Mouse (Mus musculus): Measurements from ENCODE around the gene Gulp1.

Gene Gulp1

GRCm38 (mm10) chr1:44551461-44552370 is at the start of gene Gulp1:
Gulp1 (plus strand) TSS chr1:44551511.
- DNase-seq (ENCODE audit: low spot score) = no peak

DNA sequence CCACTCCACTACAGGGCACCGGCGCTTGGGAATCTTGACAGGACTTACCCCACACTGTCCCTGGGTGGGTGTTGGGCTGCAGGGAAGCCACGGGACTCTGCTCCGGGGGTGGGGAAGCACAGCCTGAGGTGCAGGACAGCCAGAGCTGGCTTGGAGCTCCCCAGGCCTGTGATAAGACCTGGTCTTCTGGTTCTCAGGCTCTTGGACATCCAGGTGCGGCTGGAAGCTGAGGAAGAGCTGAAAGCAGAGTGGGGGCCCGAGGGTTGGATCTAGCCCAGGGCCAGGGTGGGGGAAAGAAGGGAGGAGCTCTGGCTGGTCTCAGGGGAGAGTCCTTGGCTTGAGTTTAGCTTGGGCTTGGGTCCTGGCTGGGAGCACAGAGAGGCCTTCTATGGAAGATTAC is 1.1 kb upstream of the Gulp1 start:
- no peak for DNase-seq (ENCODE audit: low spot score)

DNA sequence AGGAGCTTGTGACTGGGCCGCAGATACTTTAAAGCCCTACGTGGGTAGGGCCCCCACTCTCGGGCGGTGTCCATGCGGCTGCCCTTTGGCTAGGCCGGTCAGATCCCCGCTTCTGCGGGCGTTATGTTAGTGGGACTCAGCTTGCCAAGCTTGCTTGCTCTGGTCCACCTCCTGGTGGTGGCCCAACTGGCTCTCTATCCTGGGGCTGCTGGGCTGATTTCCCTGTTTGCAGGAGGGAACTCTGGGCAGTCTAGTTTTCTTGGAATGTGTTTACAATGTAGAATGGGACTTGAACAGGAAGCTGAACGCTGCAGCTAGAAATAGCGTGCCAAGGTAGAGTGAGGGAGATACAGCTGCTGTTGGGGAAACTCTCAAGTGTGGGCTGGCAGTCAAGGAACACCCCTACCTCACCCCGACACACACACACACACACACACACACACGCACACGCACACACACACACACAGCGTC is 1.1 kb downstream of the Gulp1 start:
- no peak for DNase-seq (ENCODE audit: low spot score)

- no peak for DNase-seq (ENCODE audit: low spot score)
These were observed 2.0 kb downstream of the Gulp1 start for GRCm38 (mm10) chr1:44553166-44553898.

GRCm38 (mm10) chr1:44567431-44567830 is 16.1 kb downstream of the Gulp1 start:
- DNase-seq (ENCODE audit: low spot score) = no peak

- no peak for DNase-seq (ENCODE audit: low spot score)
These were observed 17.0 kb downstream of the Gulp1 start for GRCm38 (mm10) chr1:44568296-44568695.

DNA sequence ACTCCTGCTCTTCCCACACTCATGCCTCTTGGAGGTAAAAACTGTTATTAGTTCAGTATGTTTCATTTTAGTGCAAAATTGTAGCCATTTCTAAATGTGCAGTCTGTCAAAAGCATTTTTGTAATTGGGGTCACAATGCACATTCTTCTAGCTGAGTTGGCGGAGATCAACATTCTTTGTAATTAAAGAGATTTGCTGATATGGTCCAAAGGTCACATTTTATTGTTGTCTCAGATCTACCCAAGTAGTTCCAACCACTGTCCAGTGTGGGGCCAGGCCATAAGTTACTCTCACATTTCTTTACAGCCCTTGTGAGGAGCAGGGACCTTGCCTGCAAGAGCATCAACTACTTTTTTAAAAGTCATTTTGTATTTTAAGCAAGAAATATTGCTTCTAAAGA is 24.7 kb downstream of the Gulp1 start:
- no peak for DNase-seq (ENCODE audit: low spot score)

DNA sequence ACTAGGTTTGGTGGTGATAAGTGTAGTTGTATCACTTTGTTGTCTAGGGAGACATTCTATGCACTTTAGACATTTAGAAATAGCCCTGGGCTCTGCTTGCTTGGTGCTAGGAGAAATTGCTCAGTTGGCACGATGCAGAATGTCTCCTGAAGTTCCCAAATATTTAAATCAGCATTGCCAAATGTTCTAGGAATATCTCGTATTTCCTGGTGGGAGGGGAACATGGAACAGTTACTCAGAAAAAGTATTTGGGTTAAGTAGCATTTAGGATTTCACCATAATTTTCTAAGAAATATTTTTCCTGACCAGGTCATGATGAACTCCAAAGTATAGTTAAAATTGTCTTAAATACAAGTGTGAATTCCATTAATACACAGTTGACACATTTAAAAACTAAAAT is 25.3 kb downstream of the Gulp1 start:
- no peak for DNase-seq (ENCODE audit: low spot score)

DNA sequence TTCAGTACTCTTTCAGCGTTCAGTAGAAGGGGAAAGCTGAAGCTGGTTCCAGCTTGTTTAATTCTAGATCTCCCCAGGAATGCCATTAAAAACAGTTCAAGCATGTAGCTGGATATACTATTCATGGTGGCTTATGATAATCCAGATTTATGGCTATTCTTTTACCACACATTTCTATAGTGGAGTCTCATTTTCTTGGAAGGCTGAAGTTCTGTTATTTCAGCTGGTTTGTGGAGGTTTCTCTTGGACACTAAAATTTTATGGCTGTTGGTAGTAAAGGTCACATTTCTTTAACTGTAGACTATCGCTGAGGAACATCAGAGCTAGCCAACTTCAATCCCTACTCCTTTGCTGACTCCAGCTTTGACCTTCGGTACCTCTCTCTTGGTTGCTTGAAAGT is 29.1 kb downstream of the Gulp1 start:
- DNase-seq (ENCODE audit: low spot score) = no peak

- no peak for DNase-seq (ENCODE audit: low spot score)
These were observed 33.6 kb downstream of the Gulp1 start for GRCm38 (mm10) chr1:44584886-44585385.

DNA sequence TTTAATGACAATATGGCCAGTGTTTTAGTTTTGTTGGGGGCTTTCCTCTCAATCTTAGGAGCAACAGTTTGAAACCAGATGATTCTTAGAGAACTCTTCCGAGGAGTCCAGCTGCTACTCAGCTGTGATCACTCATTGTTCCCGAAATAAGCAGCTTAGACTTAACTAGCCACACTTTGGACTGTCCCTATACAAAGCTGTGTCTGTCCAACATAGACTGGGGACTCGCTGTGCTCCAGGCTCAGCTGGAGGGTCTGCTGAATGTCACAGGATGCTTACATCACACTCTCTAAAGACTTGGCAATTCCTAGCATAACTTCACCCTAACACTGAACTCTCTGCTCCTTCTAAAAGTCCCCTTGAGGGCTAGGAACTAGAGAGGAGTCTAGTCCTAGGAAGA is 40.4 kb downstream of the Gulp1 start:
- DNase-seq (ENCODE audit: low spot score) = no peak

- no peak for DNase-seq (ENCODE audit: low spot score)
These were observed 41.8 kb downstream of the Gulp1 start for GRCm38 (mm10) chr1:44593109-44593508.

DNA sequence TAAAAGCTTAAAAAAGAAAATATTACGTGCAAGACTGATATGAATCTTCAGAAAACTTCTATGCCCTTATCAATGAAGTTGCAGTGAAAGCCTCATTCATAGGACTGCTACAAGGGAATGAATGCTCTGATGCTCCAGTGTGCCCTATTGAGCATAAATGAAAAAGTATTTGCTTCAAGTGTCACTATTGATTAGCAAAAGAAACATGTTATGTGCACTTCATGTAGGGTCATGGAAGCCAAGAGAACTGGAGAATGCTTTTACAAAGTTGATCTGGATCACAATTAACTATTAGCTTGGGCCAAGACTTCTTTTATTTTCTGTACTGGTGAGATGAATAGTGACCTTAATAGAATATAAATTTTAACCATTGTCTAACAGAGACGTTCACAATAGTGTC is 47.0 kb downstream of the Gulp1 start:
- DNase-seq (ENCODE audit: low spot score) = no peak

- DNase-seq (ENCODE audit: low spot score) = no peak
These were observed 62.2 kb downstream of the Gulp1 start for GRCm38 (mm10) chr1:44613294-44614041.

DNA sequence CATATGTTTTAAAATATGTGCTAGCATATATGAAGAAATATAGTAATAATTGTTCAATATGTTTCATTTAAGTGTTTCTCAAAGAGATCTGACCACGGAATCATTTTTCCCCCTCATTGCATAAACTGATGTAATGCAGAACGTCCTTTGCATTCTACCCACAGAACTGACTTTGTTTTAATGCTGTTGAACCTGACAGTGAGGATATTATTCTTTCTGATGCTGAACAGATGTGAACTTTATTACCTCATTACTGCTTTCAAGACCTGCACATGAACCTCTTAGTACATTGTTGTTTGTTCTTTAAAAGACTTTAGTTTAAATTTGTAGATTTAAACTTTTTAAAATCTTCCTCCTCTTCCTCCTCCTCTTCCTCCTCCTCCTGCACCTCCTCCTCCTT is 67.4 kb downstream of the Gulp1 start:
- DNase-seq (ENCODE audit: low spot score) = no peak

DNA sequence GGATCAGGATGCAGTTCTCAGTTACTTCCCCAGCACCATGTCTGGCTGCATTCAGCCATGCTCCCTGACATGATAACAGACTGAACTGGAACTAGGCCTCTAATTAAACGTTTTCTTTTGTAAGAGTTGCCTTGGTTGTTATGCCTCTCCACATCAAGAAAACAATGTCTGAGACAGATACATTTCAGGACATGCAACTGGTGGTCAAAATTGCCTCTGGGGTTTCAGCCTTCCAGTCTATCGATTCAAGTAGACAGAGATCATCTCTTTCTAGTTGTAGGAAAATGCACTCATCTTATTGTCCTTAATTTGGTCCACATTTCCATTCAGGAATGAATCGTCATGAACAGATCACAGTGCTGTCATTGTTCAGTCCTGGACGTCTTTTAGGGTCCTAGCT is 83.2 kb downstream of the Gulp1 start:
- DNase-seq (ENCODE audit: low spot score) = no peak

DNA sequence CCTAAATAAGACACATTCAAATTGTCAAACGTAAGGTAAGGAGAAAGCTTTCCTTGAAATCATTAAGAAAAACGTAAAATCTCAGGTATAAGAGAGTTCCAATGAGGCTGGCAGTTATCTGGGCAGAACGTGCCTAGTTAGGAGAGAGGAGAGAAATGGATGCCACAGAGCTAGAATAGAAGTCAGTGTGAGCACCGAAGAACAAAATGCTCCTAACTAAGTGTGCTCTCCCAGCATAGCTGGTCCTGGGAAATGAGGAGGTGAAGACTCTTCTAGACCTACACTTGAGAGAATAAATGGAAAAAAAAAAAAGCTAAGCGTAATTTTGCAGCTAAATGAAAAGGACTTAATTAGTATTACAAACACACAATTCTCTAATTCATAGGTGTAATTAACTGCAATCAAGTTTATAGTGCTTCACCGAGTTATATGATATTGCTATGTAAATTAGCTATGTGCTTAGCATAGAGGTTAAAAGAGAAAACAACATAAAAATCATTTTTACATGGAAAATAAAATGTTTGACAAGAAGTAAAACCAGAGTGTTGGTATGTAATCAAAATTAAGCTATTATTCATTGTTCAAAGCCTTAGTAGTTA is 94.5 kb downstream of the Gulp1 start:
- no peak for DNase-seq (ENCODE audit: low spot score)

GRCm38 (mm10) chr1:44678974-44679373 is 127.7 kb downstream of the Gulp1 start:
- no peak for DNase-seq (ENCODE audit: low spot score)

DNA sequence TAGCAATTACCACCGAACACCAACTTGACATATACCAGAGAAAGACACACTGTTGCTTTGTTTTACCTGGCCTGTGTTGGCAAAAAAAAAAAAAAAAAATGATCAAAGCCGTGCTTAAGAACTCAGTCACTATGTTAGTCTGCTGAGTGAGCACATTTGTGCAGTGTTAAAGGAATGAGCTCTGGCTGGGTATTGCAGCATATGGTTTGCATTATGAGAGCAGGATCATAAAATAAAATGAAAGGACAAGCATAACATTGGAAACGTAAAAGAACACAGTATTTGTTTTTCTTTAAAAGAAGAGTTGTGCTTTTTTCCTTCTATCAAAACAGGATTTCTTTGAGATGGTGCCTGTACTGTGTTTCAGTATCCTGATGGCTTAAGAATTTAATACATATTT is 128.1 kb downstream of the Gulp1 start:
- no peak for DNase-seq (ENCODE audit: low spot score)

DNA sequence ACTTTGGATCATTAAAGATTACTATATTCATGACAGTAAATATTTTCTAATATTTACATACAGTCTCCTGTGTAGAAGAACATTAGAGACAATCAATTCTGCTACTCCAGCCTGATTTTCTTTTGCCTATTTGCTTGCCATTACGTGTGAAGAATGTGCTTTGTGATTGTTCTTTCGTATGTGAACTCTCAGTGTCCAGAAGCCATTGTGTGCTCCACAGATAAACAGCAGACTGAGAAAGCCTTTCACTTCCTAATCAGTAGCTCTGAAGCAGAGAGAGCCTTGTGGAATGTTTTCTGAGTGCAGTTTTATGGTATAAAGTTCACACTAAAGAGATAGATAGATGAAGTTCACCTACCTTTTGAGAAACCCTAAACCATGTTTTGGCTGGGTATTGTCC is 131.2 kb downstream of the Gulp1 start:
- no peak for DNase-seq (ENCODE audit: low spot score)

DNA sequence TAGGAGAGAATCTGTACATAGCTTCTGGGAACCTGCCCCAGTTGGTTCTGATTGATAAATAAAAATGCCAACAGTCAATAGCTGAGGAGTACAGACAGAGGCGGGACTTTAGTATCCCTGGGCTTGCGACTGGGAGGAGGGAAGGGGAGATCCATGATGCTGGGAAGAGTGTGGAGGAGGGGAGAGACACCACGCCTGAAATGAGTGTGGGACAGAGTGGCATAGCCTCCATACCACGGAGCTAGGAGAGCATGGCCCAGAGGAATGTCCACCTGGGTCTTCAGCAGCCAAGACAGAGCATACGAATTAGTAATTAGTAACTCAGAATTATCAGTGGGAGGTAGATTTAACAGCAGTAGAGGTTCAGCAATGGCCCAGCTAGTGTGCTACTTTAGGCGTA is 132.4 kb downstream of the Gulp1 start:
- DNase-seq (ENCODE audit: low spot score) = no peak

Data from MN1 (cell line).